Mouse (Mus musculus) frontal cortex, adult (tissue): ENCODE results near the gene Igf2bp2.

Source experiments
- ATAC-seq: cut with Nextera tagmentation; 2 replicates; pipeline ENCODE4 v1.9.2; 2017; ENCODE audit warnings: mild to moderate bottlenecking, moderate library complexity, mixed read lengths; ENCODE audit not compliant: low TSS enrichment

Igf2bp2 gene

DNA sequence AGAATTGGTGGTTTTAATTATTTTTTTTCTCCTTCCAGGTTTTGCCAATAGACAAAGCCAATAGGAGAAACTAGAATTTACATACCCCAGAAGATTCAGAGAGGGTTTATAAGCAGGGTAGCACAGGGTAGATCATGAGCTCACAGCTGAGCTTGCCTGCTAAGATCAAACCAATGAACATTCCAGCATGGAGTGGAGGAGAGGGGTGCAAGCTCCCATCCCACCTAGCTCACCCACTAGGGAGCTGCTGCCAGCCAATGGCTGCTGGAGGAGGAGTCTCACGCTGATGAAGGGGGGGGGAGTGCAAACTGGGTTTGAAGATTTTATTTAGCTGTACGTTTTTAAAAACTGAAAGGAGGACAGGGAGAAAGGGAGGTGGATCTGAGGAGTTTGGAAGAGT, 14.0 kb downstream of the Igf2bp2 start:
- no peak for ATAC-seq

DNA sequence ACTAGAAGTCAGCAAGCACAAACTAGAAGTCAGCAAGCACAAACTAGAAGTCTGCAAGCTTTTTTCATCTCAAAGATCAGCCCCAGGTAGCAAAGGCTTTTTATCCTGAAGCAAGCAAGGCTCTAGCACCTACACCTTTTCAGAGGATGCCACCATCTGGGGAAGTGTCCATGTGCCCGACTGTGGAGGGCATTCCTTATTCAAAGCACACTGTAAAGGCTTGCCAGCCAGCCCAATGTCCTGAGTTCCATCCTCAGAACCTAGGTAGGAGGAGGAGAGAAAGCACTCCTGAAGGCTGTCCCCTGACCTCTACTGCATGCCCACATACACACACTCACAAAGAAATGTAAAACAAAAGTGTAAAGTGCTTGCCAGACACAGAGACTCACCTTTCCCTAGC, 16.0 kb downstream of the Igf2bp2 start:
- ATAC-seq, result no peak

DNA sequence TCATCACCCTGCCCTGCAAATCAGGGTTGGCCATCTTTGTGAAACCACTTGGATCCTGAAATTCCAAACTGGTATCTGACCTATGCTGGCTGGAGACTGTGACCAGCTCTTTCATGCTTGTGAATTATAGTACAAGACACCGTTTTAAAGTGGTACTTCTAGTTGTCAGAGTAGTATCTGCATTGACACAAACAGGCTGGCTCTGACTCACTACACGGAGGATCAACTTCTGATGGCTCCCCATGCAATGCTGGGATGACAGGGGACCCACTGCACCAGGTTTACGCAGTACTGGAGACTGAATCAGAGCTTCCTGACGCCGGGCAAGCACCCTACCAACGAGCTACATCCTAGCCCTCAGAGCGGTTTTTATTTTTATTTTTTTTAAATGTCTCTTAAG, 17.0 kb downstream of the Igf2bp2 start:
- ATAC-seq, result no peak

DNA sequence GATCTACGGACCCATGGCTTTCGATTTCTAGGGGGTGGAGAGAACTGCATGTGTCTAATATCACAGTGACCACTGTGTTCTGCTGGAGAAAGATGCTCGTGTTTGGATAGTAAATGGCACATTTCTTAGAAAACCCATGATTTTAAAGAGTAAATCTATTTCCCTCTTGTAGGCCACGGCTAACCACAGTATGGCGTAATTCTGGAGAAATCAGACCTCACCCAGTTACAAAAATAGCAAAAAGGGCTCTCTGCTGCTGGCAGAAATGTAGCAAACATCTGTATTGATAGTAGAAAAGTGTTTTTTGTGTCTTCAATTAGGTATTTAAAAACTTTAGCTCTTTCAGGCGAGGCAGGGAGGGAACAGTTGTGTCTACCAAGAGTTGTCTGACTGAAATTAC, 18.6 kb downstream of the Igf2bp2 start:
- no peak for ATAC-seq

DNA sequence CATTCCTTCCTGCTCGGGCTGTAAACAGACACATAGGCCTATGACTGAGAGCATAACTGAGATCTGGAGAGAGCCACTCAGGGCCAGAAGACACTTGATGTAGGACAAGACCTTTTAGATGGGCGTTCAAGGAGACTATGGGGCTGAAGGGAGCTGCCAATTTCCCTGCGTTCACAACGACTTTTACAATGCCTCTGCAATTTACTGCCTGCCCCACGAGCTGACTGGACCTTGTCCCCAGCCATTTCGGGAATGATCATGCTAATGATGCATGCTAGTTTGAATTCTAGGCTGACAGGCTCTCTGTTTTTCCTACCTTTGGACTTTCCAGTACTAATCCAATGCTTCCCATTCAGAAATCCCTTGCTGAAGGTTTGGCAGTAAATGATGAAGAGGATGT, 22.2 kb downstream of the Igf2bp2 start:
- no peak for ATAC-seq

DNA sequence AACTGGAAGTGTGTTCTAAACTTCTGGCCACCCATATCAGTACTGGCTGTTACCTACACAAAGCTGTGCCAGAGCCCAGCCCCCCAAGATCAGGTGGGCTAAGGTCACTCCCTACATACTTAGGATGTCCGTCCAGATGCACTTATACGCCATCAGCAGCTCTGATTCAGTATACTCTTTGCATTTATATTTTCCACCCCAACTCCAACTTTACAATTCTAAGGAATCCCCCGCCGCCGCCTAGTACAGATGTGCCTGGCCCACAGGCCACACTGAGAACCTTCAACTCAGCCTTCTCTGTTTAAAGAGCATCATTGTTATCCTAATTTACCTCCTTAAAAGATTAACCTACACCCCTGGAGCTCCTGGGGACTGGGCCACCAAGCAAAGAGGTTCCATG, 23.3 kb downstream of the Igf2bp2 start:
- ATAC-seq, result no peak

DNA sequence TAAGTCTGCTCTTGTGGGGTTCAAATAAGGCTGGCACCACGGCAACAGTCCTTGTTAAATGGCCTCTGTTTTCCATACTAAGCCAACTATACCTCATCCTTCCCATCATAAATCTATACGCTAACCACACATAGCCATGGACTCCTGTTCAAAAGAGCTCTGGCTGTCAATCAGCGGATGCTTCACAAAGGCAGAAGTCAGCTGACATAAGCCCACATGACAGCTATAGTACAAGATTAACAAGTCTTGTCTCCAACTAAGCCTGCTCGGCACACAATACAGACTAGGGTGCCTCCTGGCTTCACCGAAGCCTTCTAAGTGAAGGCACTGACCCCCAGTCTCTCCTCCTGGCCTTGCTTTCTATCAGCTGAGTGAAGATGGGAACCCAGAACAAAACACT, 26.9 kb downstream of the Igf2bp2 start:
- no peak for ATAC-seq

DNA sequence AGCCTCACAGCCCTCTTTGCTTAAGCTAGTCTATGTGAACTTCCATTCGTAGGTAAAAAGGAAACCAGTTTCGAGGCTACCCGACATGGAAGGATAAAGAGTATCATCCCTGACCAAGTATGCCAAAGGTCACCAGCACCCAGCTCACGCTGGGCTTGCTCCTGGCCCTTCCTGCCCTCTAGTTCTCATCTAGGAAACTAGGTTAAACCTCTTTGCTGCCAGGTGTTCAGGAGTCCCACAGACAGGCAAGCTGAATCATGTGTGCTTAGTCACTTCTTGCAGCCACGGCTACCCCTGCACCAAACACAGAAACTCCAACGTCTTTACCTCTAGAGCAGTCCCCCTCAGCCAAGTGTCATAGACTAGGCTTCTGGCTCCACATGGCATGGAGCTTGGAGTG, 31.8 kb downstream of the Igf2bp2 start:
- ATAC-seq, result no peak

DNA sequence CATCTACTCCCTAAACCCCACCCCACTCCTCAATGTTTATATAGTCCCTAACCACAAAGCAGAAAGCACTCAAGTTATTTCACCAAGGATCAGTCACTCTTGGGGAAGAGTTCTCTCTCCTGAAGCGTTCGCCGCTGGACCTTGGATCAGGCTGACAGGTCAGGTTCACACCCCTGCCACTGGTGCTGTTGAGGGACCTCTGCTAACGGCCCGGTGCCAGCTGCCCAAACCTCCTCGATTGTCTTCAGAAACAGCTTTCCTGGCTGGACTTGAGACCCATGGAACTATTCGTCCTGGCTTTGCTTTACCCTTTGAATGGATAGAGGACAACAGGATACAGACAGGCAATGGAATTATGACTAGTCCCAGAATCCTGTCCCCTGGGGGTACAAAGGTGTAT, 33.6 kb downstream of the Igf2bp2 start:
- ATAC-seq, result no peak

DNA sequence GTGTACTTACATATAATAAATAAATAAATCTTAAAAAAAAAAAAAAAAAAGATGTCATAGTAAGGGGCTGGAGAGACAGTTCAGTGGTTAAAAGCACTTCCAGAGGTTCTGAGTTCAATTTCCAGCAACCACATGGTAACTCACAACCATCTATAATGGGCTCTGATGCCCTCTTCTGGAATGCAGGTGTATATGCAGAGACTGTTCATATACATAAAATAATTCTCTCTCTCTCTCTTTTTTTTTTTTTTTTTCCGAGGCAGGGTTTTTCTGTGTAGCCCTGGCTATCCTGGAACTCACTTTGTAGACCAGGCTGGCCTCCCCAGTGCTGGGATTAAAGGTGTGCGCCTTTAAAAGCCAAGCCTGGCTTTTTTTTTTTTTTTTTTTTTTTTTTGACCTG, 34.5 kb downstream of the Igf2bp2 start:
- ATAC-seq, result no peak

DNA sequence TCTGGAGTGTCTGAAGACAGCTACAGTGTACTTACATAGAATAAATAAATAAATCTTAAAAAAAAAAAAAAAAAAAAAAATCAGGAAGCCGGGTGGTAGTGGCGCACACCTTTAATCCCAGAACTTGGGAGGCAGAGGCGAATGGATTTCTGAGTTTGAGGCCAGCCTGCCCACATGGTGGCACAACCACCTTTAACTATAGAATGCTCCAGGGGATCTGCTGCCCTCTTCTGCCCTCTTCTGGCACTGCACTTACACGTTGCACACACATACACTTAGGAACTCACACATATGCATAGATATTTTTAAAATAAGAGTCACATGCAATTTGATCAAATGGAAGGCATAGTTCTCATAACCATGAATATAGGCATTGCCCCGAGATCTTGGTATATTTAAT, 35.3 kb downstream of the Igf2bp2 start:
- no peak for ATAC-seq

DNA sequence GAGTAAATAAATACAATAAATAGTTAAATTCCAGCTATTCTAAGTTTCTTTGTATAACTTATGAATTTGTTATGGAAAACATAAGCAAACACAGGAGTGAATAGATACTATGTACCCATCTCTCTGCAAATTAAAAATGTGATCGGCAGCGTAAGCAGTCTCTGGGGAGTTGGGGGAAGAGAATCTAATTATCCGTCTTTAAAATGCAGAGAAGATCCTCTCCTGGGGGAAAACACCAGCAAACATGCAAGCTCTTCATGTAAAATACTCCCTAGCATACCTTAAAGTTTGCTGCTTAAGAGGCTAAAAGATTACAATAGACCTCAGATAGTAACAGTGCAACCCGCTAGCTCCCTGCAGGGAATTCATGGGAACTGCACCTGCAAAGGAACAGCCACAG, 36.2 kb downstream of the Igf2bp2 start:
- no peak for ATAC-seq

DNA sequence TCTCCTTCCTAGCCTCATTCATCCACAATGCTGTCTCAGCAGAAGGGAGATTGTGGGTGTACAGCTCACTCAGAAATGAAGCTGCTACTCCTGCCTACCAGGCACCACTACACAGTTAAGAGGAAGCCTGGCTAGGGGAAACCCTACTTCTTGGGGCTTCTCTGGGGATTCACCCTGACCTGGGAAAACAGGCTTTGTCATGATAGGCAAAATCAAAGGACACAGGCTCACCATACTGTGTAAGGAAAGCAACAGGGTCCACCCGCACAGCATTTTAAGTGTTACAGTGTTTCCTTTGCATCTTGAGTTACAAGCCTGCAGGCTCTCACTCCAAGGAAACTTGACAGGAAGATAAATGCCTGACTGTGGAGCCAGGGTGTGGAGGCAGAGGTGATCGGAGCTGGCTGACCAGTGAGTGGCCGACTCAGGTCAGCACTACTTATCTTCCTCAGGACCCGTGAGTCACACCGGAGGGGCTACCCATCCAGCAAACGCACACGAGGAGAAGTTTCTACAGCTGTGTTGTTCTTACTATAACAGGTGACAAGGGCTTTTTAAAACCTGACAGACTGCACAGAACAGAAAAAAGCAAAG, 38.7 kb downstream of the Igf2bp2 start:
- no peak for ATAC-seq

DNA sequence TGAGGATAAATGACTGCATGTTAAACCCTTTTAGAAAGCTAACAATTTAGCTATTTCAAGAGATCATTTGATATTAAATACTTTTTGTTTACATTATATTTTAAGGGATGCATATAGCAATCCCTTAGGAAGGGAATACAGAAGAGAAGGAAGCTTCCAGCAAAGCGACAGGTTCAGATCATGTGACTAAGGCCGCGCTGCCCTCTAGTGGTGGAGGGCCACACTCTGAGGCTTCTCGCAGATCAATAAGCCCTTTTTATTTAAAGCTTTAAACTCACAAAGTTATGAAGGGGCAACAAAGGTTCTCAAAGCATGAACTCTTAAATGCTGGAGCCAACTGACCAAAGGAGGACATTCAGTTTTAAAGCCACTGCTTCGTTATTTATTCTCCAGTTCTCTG, 39.4 kb downstream of the Igf2bp2 start:
- no peak for ATAC-seq

DNA sequence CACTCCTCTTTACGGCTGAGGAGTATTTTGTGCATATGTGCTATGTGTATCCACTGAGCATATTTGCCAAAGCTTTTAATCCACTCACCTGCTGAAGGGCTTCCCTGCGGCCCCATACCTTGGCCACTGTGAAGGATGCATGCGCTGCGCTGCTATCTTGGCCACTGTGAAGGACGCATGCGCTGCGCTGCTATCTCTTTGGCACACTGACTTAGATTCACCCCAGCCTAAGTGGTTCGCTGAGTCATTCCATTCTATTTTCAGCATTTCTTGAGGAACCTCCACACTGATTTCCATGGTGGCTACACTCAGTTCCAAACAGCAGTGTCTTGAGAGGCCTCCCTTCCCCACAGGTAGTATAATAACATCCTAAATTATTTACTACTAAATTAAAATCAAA, 42.0 kb downstream of the Igf2bp2 start:
- ATAC-seq, result peak; percentile 76

DNA sequence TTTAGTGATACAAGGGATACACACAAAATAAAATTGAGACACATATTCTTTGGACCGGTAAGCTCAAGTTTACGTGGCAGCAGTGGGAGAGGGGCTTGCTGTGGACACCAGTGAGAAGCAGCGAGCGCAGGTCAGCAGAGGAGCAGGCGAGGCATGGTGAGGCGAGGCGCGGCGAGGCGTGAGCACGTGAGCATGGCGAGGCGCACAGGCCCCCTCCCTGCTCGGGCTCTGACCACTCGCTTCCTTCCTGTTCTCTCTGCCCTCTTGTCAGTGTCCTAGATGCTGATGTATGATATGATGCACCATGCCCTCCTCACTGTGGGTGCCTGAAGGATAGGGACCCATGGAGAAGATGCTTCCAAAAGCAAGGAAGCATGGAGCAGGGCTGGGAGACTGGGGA, 43.6 kb downstream of the Igf2bp2 start:
- ATAC-seq, result peak; percentile 20; the same call in 1 of the 2 replicates

DNA sequence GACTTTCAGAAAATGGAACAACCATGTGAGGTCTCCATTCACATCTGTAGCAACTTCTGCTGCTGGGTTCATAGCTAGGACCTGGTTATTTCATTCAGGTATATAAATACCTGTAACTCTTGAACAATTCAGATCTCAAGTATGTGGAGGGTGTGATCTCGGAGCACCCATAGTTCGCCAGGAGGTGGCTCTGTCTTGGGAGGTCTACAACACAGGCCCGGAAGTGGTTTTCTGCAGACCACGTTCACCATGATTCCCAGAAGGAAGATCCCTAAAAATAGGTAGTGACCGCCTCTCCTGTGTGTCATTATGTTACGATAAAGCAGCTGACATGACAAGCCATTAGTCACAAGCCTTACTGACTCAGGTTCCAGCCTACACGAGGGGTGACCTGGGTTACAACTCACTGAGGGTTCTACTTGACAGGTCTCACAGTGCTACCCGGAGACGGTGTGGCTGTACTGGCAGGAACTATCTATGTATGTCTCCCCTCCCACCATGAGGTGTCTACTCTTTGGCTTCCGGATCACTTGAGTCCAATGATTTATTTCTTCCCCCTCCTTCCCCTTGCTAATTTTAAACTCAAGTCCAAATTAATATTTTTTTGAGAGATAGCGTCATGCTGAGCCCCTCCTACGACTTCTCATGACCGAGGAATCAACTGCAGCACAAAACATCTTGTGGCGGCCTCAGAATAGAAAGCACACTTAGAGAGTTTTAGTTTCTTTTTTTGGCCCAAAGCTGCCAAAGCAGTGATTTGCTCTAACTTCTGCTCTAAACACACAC, 44.2 kb downstream of the Igf2bp2 start:
- peak; percentile 64 for ATAC-seq

DNA sequence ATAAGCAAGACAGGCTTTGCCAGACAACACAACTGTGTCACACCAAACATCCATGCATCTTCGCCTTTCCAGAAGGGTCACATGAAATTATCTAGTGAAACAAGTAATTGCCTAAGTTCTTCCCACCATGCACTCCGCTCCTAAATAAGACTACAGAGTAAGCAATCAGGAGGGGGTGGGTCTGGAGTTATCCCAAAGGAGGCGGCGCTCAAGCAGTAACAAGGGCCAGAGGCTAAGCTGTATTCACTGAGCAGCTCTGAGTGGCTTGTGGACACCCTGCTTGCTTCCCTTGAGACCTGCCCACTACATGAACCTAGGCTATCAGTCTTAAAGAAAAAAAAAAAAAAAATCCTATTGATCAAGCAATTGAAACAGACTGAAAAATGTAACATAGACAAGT, 44.9 kb downstream of the Igf2bp2 start:
- ATAC-seq, result no peak

DNA sequence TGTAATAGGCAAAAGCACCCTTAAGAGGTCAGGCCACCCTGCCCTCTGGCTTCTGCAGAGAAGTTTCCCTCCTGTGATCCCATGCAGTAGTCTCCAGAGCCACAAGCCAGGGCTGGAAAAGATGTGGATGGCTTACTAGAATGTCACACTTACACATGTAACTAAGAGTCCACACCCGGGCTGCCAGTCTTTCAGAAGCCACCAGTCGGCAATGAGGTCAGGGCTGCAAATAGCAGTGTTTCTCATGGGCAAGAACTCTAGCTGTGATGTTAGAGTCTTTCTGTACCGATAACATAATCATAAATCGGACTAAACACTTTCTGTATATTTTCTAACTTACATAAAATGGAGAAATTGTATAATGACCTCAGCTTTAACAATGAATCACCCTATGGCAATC, 46.4 kb downstream of the Igf2bp2 start:
- no peak for ATAC-seq

DNA sequence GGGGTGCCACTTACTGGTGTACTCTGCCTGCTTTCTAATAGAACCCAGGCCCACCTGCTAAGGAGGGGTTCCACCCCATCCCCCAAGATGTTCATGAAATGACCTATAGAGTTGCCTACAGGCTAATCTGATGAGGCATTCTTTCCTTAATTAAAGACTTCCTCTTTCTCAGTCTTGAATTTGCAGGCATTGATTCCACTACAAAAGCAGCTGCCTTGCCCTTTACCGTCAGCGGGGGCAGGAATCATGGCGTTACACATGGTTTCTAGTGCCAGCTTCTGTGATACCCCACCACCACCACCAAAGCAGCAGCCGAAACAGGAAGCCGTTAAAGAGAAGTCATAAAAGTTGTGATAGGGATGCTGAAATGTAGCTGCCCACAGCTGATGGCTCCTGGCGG, 47.0 kb downstream of the Igf2bp2 start:
- no peak for ATAC-seq

DNA sequence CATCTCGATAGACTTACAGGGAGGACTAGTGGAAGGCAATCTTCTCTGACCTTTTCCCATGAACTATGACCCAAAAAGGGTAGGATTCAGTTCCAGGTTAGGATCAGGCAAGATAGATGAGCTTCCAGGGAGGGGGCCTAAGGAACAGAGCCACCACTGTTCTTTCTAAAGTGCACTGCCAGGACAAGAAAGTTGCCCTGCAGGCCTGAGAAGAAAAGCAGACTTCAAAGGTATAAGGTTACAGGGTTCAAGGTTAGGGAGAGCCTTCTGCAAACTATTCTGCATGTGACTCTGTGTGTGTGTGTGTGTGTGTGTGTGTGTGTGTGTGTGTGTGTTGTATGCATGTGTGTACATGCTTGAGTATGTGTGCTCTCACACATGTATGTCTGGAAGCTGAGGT, 53.1 kb downstream of the Igf2bp2 start:
- ATAC-seq, result no peak

DNA sequence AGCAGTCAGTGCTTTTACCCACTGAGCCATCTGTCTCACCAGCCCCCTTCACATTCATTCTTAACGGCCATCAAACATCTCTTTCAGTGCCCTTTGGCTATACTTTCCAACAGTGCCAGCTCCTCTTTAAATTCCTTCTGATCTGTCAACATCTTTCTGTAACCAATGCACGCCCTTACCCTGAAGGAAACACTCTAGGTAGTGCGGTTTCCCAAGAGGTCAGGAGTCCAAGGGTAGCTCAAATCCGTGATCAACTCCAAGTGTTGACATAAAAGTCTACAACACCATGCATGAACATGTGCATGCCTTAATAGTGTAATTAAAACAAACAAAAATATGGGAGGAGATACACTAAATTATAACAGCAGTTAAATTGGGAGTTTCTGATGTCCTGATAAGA, 53.9 kb downstream of the Igf2bp2 start:
- ATAC-seq, result no peak

DNA sequence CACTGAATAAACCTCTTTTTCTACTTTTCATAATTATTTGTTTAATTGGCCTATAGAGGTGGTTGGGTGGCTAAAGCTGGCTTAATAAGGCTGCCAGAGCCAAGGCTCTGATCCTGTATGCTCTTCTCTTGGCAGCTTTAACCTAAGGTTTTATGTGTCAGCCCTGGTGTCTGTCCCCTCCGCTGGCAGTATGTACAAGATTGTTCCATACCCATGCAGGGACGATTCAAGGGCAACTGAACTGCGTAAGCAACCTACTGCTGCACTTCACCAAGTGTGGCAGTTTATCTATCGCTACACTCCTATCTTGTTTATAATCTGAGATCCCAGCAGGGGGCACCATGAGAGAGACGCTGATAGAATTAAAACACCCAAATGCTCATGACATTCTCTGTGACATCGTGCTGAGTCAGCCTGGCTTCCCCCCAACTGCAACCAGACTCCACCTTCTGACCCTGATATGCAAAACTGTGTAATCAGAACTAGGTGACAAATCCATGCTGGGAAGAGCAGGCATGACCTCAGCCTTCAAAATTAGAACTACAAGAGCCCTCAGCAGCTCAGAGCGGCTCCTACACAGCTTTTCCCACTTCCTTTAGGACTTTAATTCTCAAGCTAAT, 55.1 kb downstream of the Igf2bp2 start:
- ATAC-seq, result no peak
